Mouse (Mus musculus) erythroblast, embryonic 14.5 days (primary cell): ENCODE results near the gene Cdk20. TPM values are rescaled to one million over a fixed set of nuclear protein-coding genes. Genes with fewer than 3 reads are reported as not detected.

Source experiments
- H3K27me3 ChIP-seq: 2 replicates; pipeline ENCODE4 v1.6.1; 2012; ENCODE audit warnings: inconsistent platforms; ENCODE audit not compliant: control insufficient read depth
- H3K36me3 ChIP-seq: 2 replicates; pipeline ENCODE4 v1.6.1; 2012; ENCODE audit warnings: mild to moderate bottlenecking, inconsistent platforms; ENCODE audit not compliant: control insufficient read depth
- H3K4me1 ChIP-seq: 2 replicates; pipeline ENCODE4 v1.6.1; 2012; ENCODE audit warnings: inconsistent platforms; ENCODE audit not compliant: control insufficient read depth
- H3K4me3 ChIP-seq: replicated peaks from 2 replicates; pipeline ENCODE3; 2012; ENCODE audit warnings: moderate library complexity, mild to moderate bottlenecking, inconsistent platforms
- H3K9me3 ChIP-seq: 2 replicates; pipeline ENCODE4 v1.6.1; 2012; ENCODE audit warnings: low read length, inconsistent platforms, mixed read lengths; ENCODE audit not compliant: control insufficient read depth
- GATA1 ChIP-seq: IDR thresholded peaks from 2 replicates; pipeline ENCODE4 v1.6.1; 2012; ENCODE audit warnings: low read length, inconsistent platforms, mixed read lengths
- TAL1 ChIP-seq: IDR thresholded peaks from 3 replicates; pipeline ENCODE4 v1.6.1; 2012; ENCODE audit warnings: low read length, inconsistent platforms, mixed read lengths
- polyA plus RNA-seq: library from polyadenylated mRNA; stranded (reverse); fragments of >175 nt; gene quantifications from 2 replicates; pipeline ENCODE4 v1.2.3, GENCODE M21; 2012

Cdk20 gene
- polyA plus RNA-seq, 1 experiment, result 0.86 TPM

GRCm38 (mm10) chr13:64462581-64462980 lies 30.5 kb downstream of the Cdk20 start:
- no peaks in the 10 kb centered on the region; the same call in 1 of the 2 replicates for H3K9me3 ChIP-seq
- H3K4me1 ChIP-seq, result no peaks in the 10 kb centered on the region
- H3K36me3 ChIP-seq, result no peaks in the 10 kb centered on the region
- no peak for TF ChIP-seq TAL1
- TF ChIP-seq GATA1, result no peak
- H3K4me3 ChIP-seq, result no peak overlapping the region
- H3K27me3 ChIP-seq, result no peaks in the 10 kb centered on the region

DNA sequence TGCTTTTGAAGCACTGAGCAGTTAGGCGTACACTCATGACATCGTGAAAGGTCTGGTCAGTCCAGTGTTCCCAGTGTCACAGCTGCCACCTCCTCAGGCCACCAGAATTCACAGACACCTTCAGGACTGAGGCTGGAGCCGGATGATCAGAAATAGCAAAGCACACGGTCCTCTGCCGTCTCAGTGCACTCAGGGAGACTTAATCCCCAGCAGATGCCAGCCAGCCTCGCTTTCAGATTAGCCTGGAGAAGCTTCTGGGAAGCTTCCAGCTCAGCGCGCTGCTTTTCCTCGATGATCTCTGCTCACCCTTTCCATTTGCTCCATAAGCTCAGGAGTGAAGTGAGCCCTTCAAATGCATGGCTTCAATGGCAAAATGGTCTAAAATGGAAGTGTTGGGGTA lies 33.1 kb downstream of the Cdk20 start:
- H3K36me3 ChIP-seq, result no peaks in the 10 kb centered on the region
- no peak overlapping the region for H3K4me3 ChIP-seq
- TF ChIP-seq GATA1 (no peak), TAL1 (no peak)
- H3K4me1 ChIP-seq, result no peaks in the 10 kb centered on the region
- H3K9me3 ChIP-seq, result no peaks in the 10 kb centered on the region; the same call in 1 of the 2 replicates
- H3K27me3 ChIP-seq, result no peaks in the 10 kb centered on the region

DNA sequence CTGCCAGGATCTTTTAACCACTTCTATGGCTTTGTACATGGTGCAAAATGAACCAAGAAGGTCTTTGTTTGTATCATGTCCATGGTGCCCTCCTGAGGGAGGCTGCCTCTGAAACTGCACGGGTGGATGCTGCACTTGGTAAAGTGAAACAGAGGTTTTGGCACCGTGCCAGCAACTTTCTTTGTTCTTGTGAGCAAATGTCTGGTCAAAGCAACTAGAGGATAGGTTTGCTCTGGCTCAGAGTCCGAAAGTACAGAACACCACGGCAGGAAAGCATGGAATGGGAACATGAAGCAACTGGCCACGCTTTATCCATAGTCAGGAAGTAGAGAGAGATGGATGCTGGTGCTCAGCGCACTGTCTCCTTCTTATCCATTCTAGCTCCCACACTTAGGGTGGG lies 35.8 kb downstream of the Cdk20 start:
- Histone ChIP-seq H3K27me3 (no peaks in the 10 kb centered on the region), H3K36me3 (no peaks in the 10 kb centered on the region), H3K9me3 (no peaks in the 10 kb centered on the region), H3K4me1 (no peaks in the 10 kb centered on the region), H3K4me3 (no peak overlapping the region)
- TF ChIP-seq TAL1 (no peak), GATA1 (no peak)

GRCm38 (mm10) chr13:64477968-64478367 lies 45.9 kb downstream of the Cdk20 start:
- Histone ChIP-seq H3K9me3 (no peaks in the 10 kb centered on the region), H3K4me3 (no peak overlapping the region), H3K4me1 (no peaks in the 10 kb centered on the region), H3K36me3 (no peaks in the 10 kb centered on the region), H3K27me3 (no peaks in the 10 kb centered on the region)
- TF ChIP-seq GATA1, result no peak
- no peak for TF ChIP-seq TAL1

GRCm38 (mm10) chr13:64479960-64480359 lies 47.8 kb downstream of the Cdk20 start:
- TF ChIP-seq GATA1 (no peak), TAL1 (no peak)
- Histone ChIP-seq H3K36me3 (no peaks in the 10 kb centered on the region), H3K27me3 (no peaks in the 10 kb centered on the region), H3K9me3 (no peaks in the 10 kb centered on the region), H3K4me1 (no peaks in the 10 kb centered on the region), H3K4me3 (no peak overlapping the region)

DNA sequence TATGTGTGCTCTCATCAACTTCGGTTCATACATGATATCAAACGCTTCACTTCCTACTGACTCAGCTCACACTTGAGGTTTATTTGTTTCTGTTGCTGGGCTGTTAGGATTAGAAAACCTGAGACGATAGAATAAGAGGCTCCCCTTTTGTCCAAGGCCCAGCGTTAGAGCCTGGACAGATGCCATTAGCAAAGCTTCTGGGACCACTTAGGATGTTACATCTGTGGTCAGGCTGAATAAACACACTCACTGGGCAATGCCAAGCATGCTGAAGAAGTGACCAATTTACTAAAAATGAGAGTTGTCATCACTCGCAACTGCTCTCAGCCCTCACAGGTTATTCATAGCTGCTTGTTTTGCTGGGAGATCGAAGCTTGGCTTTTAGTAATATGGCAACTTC lies 57.8 kb downstream of the Cdk20 start:
- Histone ChIP-seq H3K36me3 (no peaks in the 10 kb centered on the region), H3K4me1 (no peaks in the 10 kb centered on the region), H3K27me3 (no peaks in the 10 kb centered on the region), H3K4me3 (no peak overlapping the region), H3K9me3 (no peaks in the 10 kb centered on the region)
- TF ChIP-seq TAL1, result no peak
- TF ChIP-seq GATA1, result no peak

Other genes with a start within 250 kb of the Cdk20 start
- 0.01 TPM in 1 of 2 replicates, not detected in the other for gene Cdc14b, start 157.0 kb upstream of the Cdk20 start, polyA plus RNA-seq
- 0.14 and 0.38 TPM in 2 replicates for gene Aaed1, start 119.6 kb upstream of the Cdk20 start, polyA plus RNA-seq
- 0.29 TPM in 1 of 2 replicates, not detected in the other for gene Ctsl, start 61.4 kb upstream of the Cdk20 start, polyA plus RNA-seq
- gene Fam240b, start 65.5 kb downstream of the Cdk20 start, polyA plus RNA-seq, result not detected in 2 replicates